Mouse (Mus musculus) lung, postnatal 0 days (tissue): ENCODE data around the gene Prss50.
A peak's percentile ranks its signal among the peaks of the same experiment; 100 is the strongest.

Source experiments
- CTCF ChIP-seq: IDR thresholded peaks from 2 replicates; pipeline ENCODE4 v1.5.1; 2016; ENCODE audit warnings: antibody characterized with exemption, mild to moderate bottlenecking
- EP300 ChIP-seq: IDR thresholded peaks from 2 replicates; pipeline ENCODE4 v1.6.1; 2016; ENCODE audit warnings: antibody characterized with exemption, mild to moderate bottlenecking, control low read depth

GRCm38 (mm10) chr9:110879998-110880561 is 22.3 kb downstream of the Prss50 start, which contains the start of gene Tmie:
- TF ChIP-seq CTCF = no peak
- peak; percentile 6; the same call in 1 of the 2 replicates for TF ChIP-seq EP300
